8 mouse cellular contexts compared by ENCODE assay signal in genomic region chr7:25402671-25403101, GRCm38 (mm10). TPM values are rescaled to one million over a fixed set of nuclear protein-coding genes. Genes with fewer than 3 reads are reported as not detected.
DNase-seq lines count a peak whose midpoint lies in the region; ATAC-seq and TF ChIP-seq lines count a peak whose summit lies in the region.

No protein-coding gene starts in this region.

- no peak overlapping the region for H3K4me2 ChIP-seq in intestine, postnatal 0 days (replicated peaks; ENCODE audit: low read depth)
- no peak overlapping the region for H3K4me2 ChIP-seq in stomach, postnatal 0 days (replicated peaks; ENCODE audit: low read depth)

- intact Hi-C loops in left cerebral cortex, postnatal 25 days (cut with DNase I): no loop called here

- 0% methylated on average over 2 of the region's 2 CpGs for WGBS in heart, embryonic 10.5 days
- 2% methylated on average over 2 of the region's 2 CpGs for WGBS in intestine, postnatal 0 days
- WGBS in stomach, postnatal 0 days: 6% methylated on average over 2 of the region's 2 CpGs

- no peak overlapping the region for H3K4me3 ChIP-seq in heart, embryonic 10.5 days
- no peak overlapping the region for H3K4me3 ChIP-seq in intestine, postnatal 0 days (ENCODE audit: low read depth, low read length)
- no peak overlapping the region for H3K4me3 ChIP-seq in stomach, postnatal 0 days (ENCODE audit: low read depth, low read length)

- 0 out of 2 replicates have a peak, but pooled peaks cover 3% of the 10 kb centered on the region for H3K4me1 ChIP-seq in heart, embryonic 10.5 days
- H3K4me1 ChIP-seq in intestine, postnatal 0 days (replicated peaks; ENCODE audit: control insufficient read depth, insufficient read depth, low read length): no peaks in the 10 kb centered on the region
- no peaks in the 10 kb centered on the region for H3K4me1 ChIP-seq in stomach, postnatal 0 days (replicated peaks; ENCODE audit: control insufficient read depth, insufficient read depth)

- no peak overlapping the region for H3K27ac ChIP-seq in heart, embryonic 10.5 days
- 0 out of 2 replicates have a peak overlapping the region, but pooled peaks have one; percentile 41 for H3K27ac ChIP-seq in intestine, postnatal 0 days (ENCODE audit: low read depth, low read length)
- no peak overlapping the region; the same call in 1 of the 2 replicates for H3K27ac ChIP-seq in stomach, postnatal 0 days (replicated peaks)

- DNase-seq in heart, embryonic 10.5 days (ENCODE audit: low spot score): peak; percentile 74
- no peak for DNase-seq in heart, adult 9 months (ENCODE audit: low spot score in 2 of 2)
- DNase-seq in ES-CJ7 (ENCODE audit: low read depth, low spot score): peak; percentile 91
- DNase-seq in cerebellum, adult 9-10 months: peak; percentile 56
- peak; percentile 69 to 81 for DNase-seq in lung, adult 18-20 months
- peak; percentile 84 for DNase-seq in stomach, postnatal 0 days (ENCODE audit: low spot score)
- no peak for DNase-seq in left cerebral cortex, postnatal 25 days (ENCODE audit: low spot score in 2 of 2)

- TF ChIP-seq CTCF in intestine, postnatal 0 days (IDR thresholded peaks at IDR 0.05; ENCODE audit: low read depth): peak; percentile 94
- peak; percentile 83 for TF ChIP-seq CTCF in stomach, postnatal 0 days (IDR thresholded peaks at IDR 0.05; ENCODE audit: low read depth)

- H3K9me3 ChIP-seq in heart, embryonic 10.5 days: no peaks in the 10 kb centered on the region
- H3K9me3 ChIP-seq in intestine, postnatal 0 days (ENCODE audit: control insufficient read depth): no peaks in the 10 kb centered on the region
- H3K9me3 ChIP-seq in stomach, postnatal 0 days (ENCODE audit: control insufficient read depth, low read length): no peaks in the 10 kb centered on the region

- H3K36me3 ChIP-seq in heart, embryonic 10.5 days: no peaks in the 10 kb centered on the region
- no peaks in the 10 kb centered on the region for H3K36me3 ChIP-seq in intestine, postnatal 0 days (ENCODE audit: control insufficient read depth, insufficient read depth)
- no peaks in the 10 kb centered on the region for H3K36me3 ChIP-seq in stomach, postnatal 0 days (ENCODE audit: control insufficient read depth, insufficient read depth, low read length)

- no peak overlapping the region for H3K9ac ChIP-seq in intestine, postnatal 0 days (ENCODE audit: low read depth, low read length)
- H3K9ac ChIP-seq in stomach, postnatal 0 days (ENCODE audit: low read length): no peak overlapping the region

- ATAC-seq in intestine, postnatal 0 days: peak; percentile 86
- ATAC-seq in stomach, postnatal 0 days (ENCODE audit: low FRiP score, low TSS enrichment): peak; percentile 89

- no peak for TF ChIP-seq EP300 in stomach, postnatal 0 days (optimal IDR thresholded peaks at IDR 0.05)

- H3K27me3 ChIP-seq in heart, embryonic 10.5 days (ENCODE audit: insufficient read depth, poor library complexity, severe bottlenecking): no peaks in the 10 kb centered on the region
- H3K27me3 ChIP-seq in intestine, postnatal 0 days (replicated peaks; ENCODE audit: control insufficient read depth, insufficient read depth, low read length): no peaks in the 10 kb centered on the region
- H3K27me3 ChIP-seq in stomach, postnatal 0 days (ENCODE audit: control insufficient read depth, insufficient read depth, low read length): no peaks in the 10 kb centered on the region

RNA-seq across cellular contexts. Expression of gene Lipe, which starts 4.2 kb away (rescaled TPM):
- 3.3 and 4.7 TPM in 2 replicates for polyA plus RNA-seq in heart, embryonic 10.5 days (2016; fragmentation: Nextera tagmentation; extraction: Ambion mirVana)
- 15.0 and 17.5 TPM in 2 replicates for polyA plus RNA-seq in intestine, postnatal 0 days (2015; fragmentation: Nextera tagmentation; extraction: Ambion mirVana)
- polyA plus RNA-seq in stomach, postnatal 0 days (2015; fragmentation: Nextera tagmentation; extraction: Ambion mirVana): 10.3 and 12.5 TPM in 2 replicates
- total RNA-seq in left cerebral cortex, postnatal 25 days (2021): 1 to 10 TPM; 5.4 to 6.4 TPM

RNA-seq across cellular contexts. Expression of gene Cxcl17, which starts 10.0 kb away (rescaled TPM):
- 0.32 and 0.36 TPM in 2 replicates for polyA plus RNA-seq in heart, embryonic 10.5 days (2016; fragmentation: Nextera tagmentation; extraction: Ambion mirVana)
- 0.16 TPM in 1 of 2 replicates, not detected in the other for polyA plus RNA-seq in intestine, postnatal 0 days (2015; fragmentation: Nextera tagmentation; extraction: Ambion mirVana)
- polyA plus RNA-seq in stomach, postnatal 0 days (2015; fragmentation: Nextera tagmentation; extraction: Ambion mirVana): 6.8 and 8.8 TPM in 2 replicates
- not detected for total RNA-seq in left cerebral cortex, postnatal 25 days (2021)

RNA-seq across cellular contexts. Expression of gene Cnfn, which starts 33.2 kb away (rescaled TPM):
- not detected in 2 replicates for polyA plus RNA-seq in heart, embryonic 10.5 days (2016; fragmentation: Nextera tagmentation; extraction: Ambion mirVana)
- polyA plus RNA-seq in intestine, postnatal 0 days (2015; fragmentation: Nextera tagmentation; extraction: Ambion mirVana): 0.33 TPM in 1 of 2 replicates, not detected in the other
- polyA plus RNA-seq in stomach, postnatal 0 days (2015; fragmentation: Nextera tagmentation; extraction: Ambion mirVana): 4,615 and 4,883 TPM in 2 replicates
- total RNA-seq in left cerebral cortex, postnatal 25 days (2021): not detected

Comparison
In these comparisons a context has a peak if more than half of its experiments do, and no peak if none do; other contexts are left out.
1. DNase-seq: peak in heart, embryonic 10.5 days (single experiment), ES-CJ7 (single experiment), cerebellum, adult 9-10 months (single experiment), lung, adult 18-20 months (2 of 2) and stomach, postnatal 0 days (single experiment); none in heart, adult 9 months (0 of 2) and left cerebral cortex, postnatal 25 days (0 of 2).
2. RNA of gene Cnfn, which starts 33.2 kb away (polyA plus RNA-seq): 4,615 to 4,883 TPM in stomach, postnatal 0 days; 0.33 TPM in intestine, postnatal 0 days and not detected in heart, embryonic 10.5 days; every median in the first group is over 1,000 times any median in the second.